Mouse (Mus musculus) T-helper 1 cell (primary cell): ENCODE results near the gene Vps4a.

ENCODE experiments used
- in situ Hi-C: fragments of 300-600 bp; cut with MboI, MseI; formaldehyde crosslinking; loops from one replicate; pipeline ENCODE4 v1.15.1; 2025; ENCODE audit warnings: high pct_unique_total_duplicates

Gene Vps4a

GRCm38 (mm10) chr8:107048061-107048941 is 17.3 kb downstream of the Vps4a start, which contains the start of gene Pdf:
TSS of gene Pdf (minus strand) at chr8:107048614.
- in situ Hi-C loops = no loop called here

- in situ Hi-C loops = no loop called here
These were observed 18.5 kb downstream of the Vps4a start for GRCm38 (mm10) chr8:107049480-107049879.

- in situ Hi-C loops = no loop called here
These were observed 21.0 kb downstream of the Vps4a start for GRCm38 (mm10) chr8:107052046-107052445.

DNA sequence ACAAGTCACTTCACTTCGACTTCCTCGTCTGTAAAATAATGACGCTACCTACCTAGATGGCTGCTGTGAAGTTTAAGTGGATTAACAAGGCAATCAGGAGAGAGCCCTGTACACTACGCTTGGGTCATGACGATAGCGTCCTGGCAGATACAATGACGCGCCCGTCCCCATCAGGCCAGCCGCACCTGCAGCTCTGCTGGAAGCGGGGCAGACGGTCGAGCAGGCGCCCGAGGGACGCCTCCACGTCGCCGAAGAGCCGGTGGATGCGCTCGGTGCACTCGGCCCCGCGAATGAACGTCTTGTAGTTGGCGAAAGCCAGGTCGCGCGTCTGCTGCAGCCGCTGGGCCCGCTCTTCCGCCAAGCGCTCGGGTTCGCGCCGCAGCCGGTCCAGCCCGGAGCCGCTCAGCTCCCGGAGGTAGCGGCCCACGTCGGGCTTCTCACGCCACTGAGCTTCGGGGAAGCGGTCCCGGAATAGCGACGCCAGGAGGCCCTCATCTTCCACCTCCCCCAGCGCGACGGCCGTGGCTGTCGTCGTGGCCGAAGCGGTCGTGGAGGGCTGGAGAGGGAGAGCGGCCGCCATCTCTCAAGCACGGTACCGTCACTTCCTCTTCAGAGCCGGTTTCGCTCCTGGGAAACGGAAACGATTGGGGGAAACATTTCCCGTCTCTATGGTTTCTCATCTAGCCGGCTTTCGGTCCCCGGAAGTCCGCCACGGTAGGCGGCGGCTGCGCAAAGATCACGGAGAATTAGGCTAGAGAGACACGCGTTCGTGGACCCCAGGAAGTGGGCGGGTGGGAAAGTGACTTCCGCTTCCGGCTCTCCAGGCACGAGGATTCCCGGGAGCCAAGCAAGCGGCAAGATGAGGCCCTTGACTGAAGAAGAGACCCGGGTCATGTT is 25.3 kb downstream of the Vps4a start, which contains the start of the genes Cog8 and Nip7:
TSS of gene Cog8 (minus strand) at position 614 of the 897 bp plus-strand sequence.
TSS of gene Nip7 (plus strand) at position 802 of the 897 bp plus-strand sequence.
- in situ Hi-C loops = no loop called here

DNA sequence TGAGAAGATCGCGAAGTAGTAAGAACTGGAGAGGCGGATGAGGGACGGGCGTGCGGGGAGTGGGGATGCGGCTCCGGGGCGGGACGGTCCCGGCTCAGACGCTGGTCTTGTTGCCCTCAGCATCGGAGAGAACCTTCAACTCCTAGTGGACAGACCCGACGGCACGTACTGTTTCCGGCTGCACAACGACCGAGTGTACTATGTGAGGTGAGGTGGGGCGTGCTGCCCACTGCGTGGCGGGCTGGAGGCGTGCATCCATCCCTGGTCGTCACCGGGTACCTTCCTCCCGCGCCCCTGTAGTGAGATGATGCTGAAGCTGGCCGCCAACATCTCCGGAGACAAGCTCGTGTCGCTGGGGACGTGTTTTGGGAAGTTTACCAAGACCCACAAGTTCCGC is 25.9 kb downstream of the Vps4a start:
- in situ Hi-C loops = no loop called here

GRCm38 (mm10) chr8:107062613-107063012 is 31.6 kb downstream of the Vps4a start:
- in situ Hi-C loops = no loop called here

GRCm38 (mm10) chr8:107065511-107066496 is 34.8 kb downstream of the Vps4a start, which contains the start of gene Tmed6:
TSS of gene Tmed6 (minus strand) at chr8:107065644.
- in situ Hi-C loops = no loop called here

DNA sequence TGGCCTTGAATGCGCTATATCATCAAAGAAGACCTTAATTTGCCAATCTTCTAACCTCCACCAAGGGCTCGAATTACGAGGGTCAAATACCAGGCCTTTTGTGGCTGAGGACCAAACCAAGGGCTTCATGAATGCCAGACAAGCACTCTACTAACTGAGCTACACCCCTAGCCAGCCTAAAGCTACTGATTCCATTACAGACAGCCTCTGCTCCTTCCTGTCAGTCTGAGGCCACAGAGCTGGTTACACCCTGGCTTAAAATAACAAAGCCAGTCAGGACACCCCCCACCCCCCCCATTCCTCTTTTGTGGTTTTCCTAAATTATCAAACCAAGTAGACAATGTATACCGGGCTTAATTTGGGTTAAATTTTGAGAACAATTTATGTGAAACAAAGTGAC is 42.7 kb downstream of the Vps4a start:
- in situ Hi-C loops = no loop called here

DNA sequence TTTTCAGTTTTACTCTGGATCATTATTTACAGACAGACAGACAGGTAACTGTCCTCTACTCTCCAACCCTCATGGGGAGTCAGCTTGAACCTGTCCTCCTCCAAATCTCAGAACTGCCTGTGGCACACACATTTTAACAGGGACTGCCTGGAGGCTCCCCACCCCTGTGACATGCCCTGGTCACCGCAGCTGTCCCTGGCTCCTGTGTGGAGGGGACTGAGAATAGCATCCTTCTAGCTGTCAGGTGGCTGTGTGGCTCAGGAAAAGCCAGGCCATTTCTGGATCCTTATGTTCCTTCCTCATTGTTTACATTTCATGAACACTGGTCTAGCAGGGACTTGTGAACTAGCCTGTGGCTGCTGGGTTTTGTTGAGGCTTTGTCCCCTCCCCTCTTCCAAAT is 43.1 kb downstream of the Vps4a start:
- in situ Hi-C loops = no loop called here

- in situ Hi-C loops = no loop called here
These were observed 45.3 kb downstream of the Vps4a start for GRCm38 (mm10) chr8:107076239-107076888.

DNA sequence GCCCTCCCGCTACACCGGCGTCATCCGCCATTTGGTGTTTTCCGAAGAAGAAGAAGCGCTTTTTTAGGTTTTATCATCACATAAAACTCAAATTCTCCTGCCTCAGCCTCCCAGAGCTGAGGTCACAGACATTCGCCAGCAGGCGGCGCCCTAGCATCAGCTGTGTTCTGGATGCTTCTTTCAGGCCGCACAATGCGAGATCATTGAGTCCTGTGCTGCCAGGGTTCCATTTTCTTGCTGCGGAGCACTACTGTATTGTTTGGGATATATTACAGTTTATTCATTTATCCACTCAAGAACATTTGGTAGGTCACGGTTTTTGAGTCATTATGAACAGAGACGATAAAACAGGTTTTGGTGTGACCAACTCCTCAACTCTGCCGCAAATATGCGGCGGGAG is 54.3 kb downstream of the Vps4a start:
- in situ Hi-C loops = no loop called here

DNA sequence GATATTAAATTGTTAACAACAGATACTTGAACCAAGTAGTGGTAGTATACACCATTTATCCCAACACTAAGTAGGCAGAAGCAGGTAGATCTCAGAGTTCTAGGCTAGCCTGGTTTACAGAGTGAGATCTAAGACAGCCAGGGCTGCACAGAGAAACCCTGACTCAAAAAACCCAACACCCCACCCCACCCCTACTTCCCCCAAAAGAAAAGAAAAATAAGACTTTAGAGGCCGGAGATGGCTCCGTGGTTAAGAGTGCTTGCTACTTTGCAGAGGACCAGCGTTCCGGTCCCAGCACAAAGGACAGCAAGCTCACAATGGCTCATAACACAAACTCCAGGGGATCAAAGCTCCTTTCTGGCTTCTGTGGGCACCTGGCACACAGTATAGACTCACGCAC is 55.0 kb downstream of the Vps4a start:
- in situ Hi-C loops = no loop called here

GRCm38 (mm10) chr8:107088526-107089063 is 57.6 kb downstream of the Vps4a start:
- in situ Hi-C loops = no loop called here

DNA sequence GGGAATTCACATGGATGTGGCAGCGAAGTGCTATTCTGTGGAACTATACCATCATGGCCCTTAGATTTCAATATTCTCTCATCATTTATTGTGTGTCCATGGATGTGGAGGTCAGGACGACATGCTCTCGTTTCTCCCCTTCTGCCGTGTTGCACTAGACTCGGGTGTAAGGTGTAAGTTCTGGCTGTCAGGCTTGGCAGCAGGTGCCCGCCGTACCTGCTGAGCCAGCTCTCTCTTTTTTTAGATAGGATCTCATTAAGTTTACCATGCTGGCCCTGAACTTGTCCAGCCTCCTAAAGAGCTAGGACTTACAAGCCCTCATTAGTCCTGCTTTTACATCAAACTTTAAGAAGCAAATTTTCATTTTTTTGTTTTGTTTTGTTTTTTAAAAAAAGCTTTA is 59.5 kb downstream of the Vps4a start:
- in situ Hi-C loops = no loop called here
